Mouse (Mus musculus): ENCODE measurements around the gene Cdk6.
"Not testable (repeated sequence)": the region's sequence is repeated elsewhere in the genome, so short reads cannot be mapped to it uniquely, and the experiment has no call there.

DNA sequence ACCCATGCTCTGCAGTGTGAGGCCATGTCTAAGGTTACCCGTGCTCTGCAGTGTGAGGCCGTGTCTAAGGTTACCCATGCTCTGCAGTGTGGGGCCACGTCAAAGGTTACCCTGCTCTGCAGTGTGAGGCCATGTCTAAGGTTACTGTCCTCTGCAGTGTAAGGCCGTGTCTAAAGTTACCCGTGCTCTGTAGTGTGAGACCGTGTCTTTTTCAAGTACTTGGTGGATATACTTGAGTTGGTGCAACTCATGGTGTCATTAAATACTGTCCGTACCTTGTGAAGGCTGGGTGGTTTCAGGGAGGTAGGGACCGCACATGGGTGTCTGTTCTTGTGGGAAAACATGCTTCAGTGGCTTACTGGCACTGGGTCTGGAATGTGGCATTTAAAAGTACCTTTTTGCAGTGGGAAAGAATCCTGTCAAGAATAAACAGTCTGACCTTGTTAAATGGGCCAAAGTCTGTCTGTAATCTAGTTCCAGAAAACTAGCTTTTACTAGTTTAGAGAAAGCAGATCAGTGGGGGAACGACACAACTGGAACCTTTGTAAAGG lies 97.2 kb downstream of the Cdk6 start:
- TF ChIP-seq CTCF (IDR thresholded peaks at IDR 0.05; ENCODE audit: borderline replicate concordance, extremely low read depth, insufficient read depth, insufficient read length); POLR2A (IDR thresholded peaks at IDR 0.05; ENCODE audit: borderline replicate concordance, extremely low read depth, insufficient read depth, insufficient read length, poor library complexity, severe bottlenecking): not testable (repeated sequence)
